Mouse (Mus musculus) T-cell, adult 66 days (primary cell): Measurements from ENCODE around the gene Akap9. TPM values are rescaled to one million over a fixed set of nuclear protein-coding genes. Genes with fewer than 3 reads are reported as not detected.

ENCODE experiments used
- total RNA-seq, 2 experiments: library from RNA; stranded (reverse); gene quantifications; 3 replicates in 1 of 2; 4 replicates in 1 of 2; pipeline ENCODE4 v1.2.4; 2023

Gene Akap9
- 100 to 1,000 TPM; 101 to 103 TPM for total RNA-seq

GRCm38 (mm10) chr5:3927801-3928689 is at the start of gene Akap9:
TSS of gene Akap9 (plus strand) at chr5:3928054.

GRCm38 (mm10) chr5:3893459-3894293 is 34.2 kb upstream of the Akap9 start, which contains the start of gene Mterf1a:
TSS of gene Mterf1a (minus strand) at chr5:3893933.

GRCm38 (mm10) chr5:4104341-4105040 is 176.6 kb downstream of the Akap9 start, which contains the start of gene Cyp51:
TSS of gene Cyp51 (minus strand) at chr5:4104746.

Other genes starting within 250 kb of the Akap9 start
- gene Ankib1, start 125.1 kb upstream of the Akap9 start, total RNA-seq, result 100 to 1,000 TPM; 104 to 113 TPM
- 100 to 1,000 TPM in 1 of 2 experiments, 10 to 100 TPM in 1; 99.7 to 100 TPM for gene Krit1, start 124.9 kb upstream of the Akap9 start, total RNA-seq
- under 1 TPM; 0.23 to 0.95 TPM for gene Lrrd1, start 82.9 kb upstream of the Akap9 start, total RNA-seq
- gene Mterf1a, start 34.1 kb upstream of the Akap9 start, total RNA-seq, result 10 to 100 TPM; 10.0 to 12.9 TPM
- 10 to 100 TPM; 28.7 to 29.0 TPM for gene Cyp51, start 176.7 kb downstream of the Akap9 start, total RNA-seq